Mouse (Mus musculus) frontal cortex, postnatal 36 days (tissue): ENCODE data around the gene Phtf1.

Source experiments
- DNase-seq, 2 experiments: peaks; one replicate each; pipeline ENCODE4 v3.0.0; 2022; ENCODE audit warnings: low spot score in 2 of 2

Phtf1 gene

GRCm38 (mm10) chr3:104020101-104020500 lies 52.2 kb downstream of the Phtf1 start:
- DNase-seq = no peak

GRCm38 (mm10) chr3:104026938-104027337 lies 59.0 kb downstream of the Phtf1 start:
- DNase-seq = no peak

- DNase-seq = no peak
Measured at GRCm38 (mm10) chr3:104032086-104032485, 64.2 kb downstream of the Phtf1 start.

GRCm38 (mm10) chr3:104032747-104033146 lies 64.8 kb downstream of the Phtf1 start:
- DNase-seq = no peak

- peak; percentile 42 to 69 for DNase-seq
Measured at GRCm38 (mm10) chr3:104059001-104059622, 91.2 kb downstream of the Phtf1 start.

- DNase-seq = no peak
Measured at GRCm38 (mm10) chr3:104069395-104069794, 101.5 kb downstream of the Phtf1 start.
